Mouse (Mus musculus): ENCODE results near the gene Higd1a.
A peak's percentile ranks its signal among the peaks of the same experiment; 100 is the strongest.

Higd1a gene

GRCm38 (mm10) chr9:121833825-121834224 lies 24.3 kb downstream of the Higd1a start:
- DNase-seq: no peak

GRCm38 (mm10) chr9:121830956-121831293 lies 27.2 kb downstream of the Higd1a start:
- peak; percentile 74 for DNase-seq

GRCm38 (mm10) chr9:121830243-121830955 lies 27.8 kb downstream of the Higd1a start:
- DNase-seq: peak; percentile 58

- DNase-seq: peak; percentile 7
Observed at GRCm38 (mm10) chr9:121829270-121829992, 28.7 kb downstream of the Higd1a start.

- peak; percentile 26 for DNase-seq
Observed at GRCm38 (mm10) chr9:121828314-121828713, 29.8 kb downstream of the Higd1a start.

GRCm38 (mm10) chr9:121826356-121826755 lies 31.8 kb downstream of the Higd1a start:
- DNase-seq: no peak

GRCm38 (mm10) chr9:121823991-121824390 lies 34.2 kb downstream of the Higd1a start:
- DNase-seq: peak; percentile 57

- DNase-seq: peak; percentile 89
Observed at GRCm38 (mm10) chr9:121823051-121823450, 35.1 kb downstream of the Higd1a start.

- peak; percentile 66 for DNase-seq
Observed at GRCm38 (mm10) chr9:121822585-121822991, 35.6 kb downstream of the Higd1a start.

GRCm38 (mm10) chr9:121820765-121821164 lies 37.4 kb downstream of the Higd1a start:
- DNase-seq: no peak

- DNase-seq: peak; percentile 88
Observed at GRCm38 (mm10) chr9:121819771-121820471, 38.2 kb downstream of the Higd1a start.

GRCm38 (mm10) chr9:121819073-121819770 lies 38.9 kb downstream of the Higd1a start:
- DNase-seq: peak; percentile 68

- DNase-seq: no peak
Observed at GRCm38 (mm10) chr9:121815183-121815582, 43.0 kb downstream of the Higd1a start.

GRCm38 (mm10) chr9:121810081-121810821 lies 47.9 kb downstream of the Higd1a start:
- DNase-seq: peak; percentile 68

- DNase-seq: no peak
Observed at GRCm38 (mm10) chr9:121808511-121808910, 49.7 kb downstream of the Higd1a start.

- DNase-seq: no peak
Observed at GRCm38 (mm10) chr9:121807947-121808346, 50.2 kb downstream of the Higd1a start.

- DNase-seq: no peak
Observed at GRCm38 (mm10) chr9:121807546-121807945, 50.6 kb downstream of the Higd1a start.

- DNase-seq: no peak
Observed at GRCm38 (mm10) chr9:121802747-121803146, 55.4 kb downstream of the Higd1a start.

GRCm38 (mm10) chr9:121798887-121799520 lies 59.2 kb downstream of the Higd1a start:
- no peak for DNase-seq

Measured in cerebellum, adult 11-12 months (tissue).